Mouse (Mus musculus): Measurements from ENCODE around the gene Tcte3.

DNA sequence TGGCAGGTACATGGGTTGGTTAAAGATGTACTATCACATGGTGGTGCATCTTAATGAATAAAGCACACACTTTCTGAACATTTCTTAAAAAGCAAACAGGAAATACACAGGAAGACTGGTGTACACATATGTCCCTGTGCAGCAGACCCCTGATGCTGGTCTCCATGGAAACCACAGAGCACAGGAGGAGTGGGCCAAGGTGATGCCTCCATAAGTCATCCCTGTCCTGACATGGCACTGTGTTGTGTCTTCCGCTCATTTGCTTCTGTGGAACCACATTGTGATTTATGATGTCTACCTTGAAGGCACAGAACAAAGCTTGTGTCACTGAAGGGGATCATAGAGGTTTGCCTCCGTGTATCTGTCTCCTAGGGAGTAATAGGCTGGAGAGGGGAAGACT is 30.9 kb upstream of the Tcte3 start:
- no peak for TF ChIP-seq CTCF (IDR thresholded peaks at IDR 0.05; ENCODE audit: control insufficient read depth, insufficient read depth, insufficient read length)
- no peak for TF ChIP-seq MAX (IDR thresholded peaks at IDR 0.05)
- TF ChIP-seq MYOG (IDR thresholded peaks at IDR 0.05; ENCODE audit: control insufficient read depth, extremely low read depth, insufficient read length), result no peak
- no peak for TF ChIP-seq USF1 (IDR thresholded peaks at IDR 0.05; ENCODE audit: low read depth)
- TF ChIP-seq FOSL1 (IDR thresholded peaks at IDR 0.05; ENCODE audit: insufficient read depth, low read length, poor library complexity, severe bottlenecking), result no peak

Measured in C2C12 (cell line).